Mouse (Mus musculus) splenic B cell, adult 2 months (primary cell): ENCODE measurements at regions not wholly inside any gene's neighbourhood (a gene's known extent, or its start where the extent isn't known, plus 50 kb on each side); places are given as distances from the start of the nearest gene placed in this dataset.

Source experiments
- DNase-seq: peaks from one replicate; pipeline ENCODE4 v3.0.0-alpha.2; 2011; ENCODE audit warnings: low read depth, low spot score
- H3K27me3 ChIP-seq: 2 replicates; pipeline ENCODE4 v1.6.1; 2012; ENCODE audit warnings: mild to moderate bottlenecking, low read length, moderate library complexity, mixed read lengths; ENCODE audit not compliant: control insufficient read depth, poor library complexity, insufficient read depth, severe bottlenecking
- H3K36me3 ChIP-seq: 2 replicates; pipeline ENCODE4 v1.6.1; 2012; ENCODE audit warnings: mild to moderate bottlenecking, low read length, moderate library complexity, mixed read lengths; ENCODE audit not compliant: control insufficient read depth, poor library complexity, insufficient read depth, severe bottlenecking

GRCm38 (mm10) chr12:71446892-71447268 is 137.2 kb downstream of the Dact1 start:
- Histone ChIP-seq H3K36me3 (no peaks in the 10 kb centered on the region), H3K27me3 (no peaks in the 10 kb centered on the region)
- no peak for DNase-seq

- DNase-seq: no peak
- H3K27me3 ChIP-seq: no peaks in the 10 kb centered on the region
- no peaks in the 10 kb centered on the region for H3K36me3 ChIP-seq
Measured at GRCm38 (mm10) chr12:71449032-71449431, 139.3 kb downstream of the Dact1 start.

- no peak for DNase-seq
- Histone ChIP-seq H3K36me3 (no peaks in the 10 kb centered on the region), H3K27me3 (no peaks in the 10 kb centered on the region)
Measured at GRCm38 (mm10) chr12:71450128-71450527, 140.4 kb downstream of the Dact1 start.

GRCm38 (mm10) chr12:71450680-71451463 is 141.2 kb downstream of the Dact1 start:
- Histone ChIP-seq H3K27me3 (no peaks in the 10 kb centered on the region), H3K36me3 (no peaks in the 10 kb centered on the region)
- no peak for DNase-seq

GRCm38 (mm10) chr12:71456900-71457299 is 147.2 kb downstream of the Dact1 start:
- no peaks in the 10 kb centered on the region for H3K27me3 ChIP-seq
- H3K36me3 ChIP-seq: no peaks in the 10 kb centered on the region
- DNase-seq: no peak

DNA sequence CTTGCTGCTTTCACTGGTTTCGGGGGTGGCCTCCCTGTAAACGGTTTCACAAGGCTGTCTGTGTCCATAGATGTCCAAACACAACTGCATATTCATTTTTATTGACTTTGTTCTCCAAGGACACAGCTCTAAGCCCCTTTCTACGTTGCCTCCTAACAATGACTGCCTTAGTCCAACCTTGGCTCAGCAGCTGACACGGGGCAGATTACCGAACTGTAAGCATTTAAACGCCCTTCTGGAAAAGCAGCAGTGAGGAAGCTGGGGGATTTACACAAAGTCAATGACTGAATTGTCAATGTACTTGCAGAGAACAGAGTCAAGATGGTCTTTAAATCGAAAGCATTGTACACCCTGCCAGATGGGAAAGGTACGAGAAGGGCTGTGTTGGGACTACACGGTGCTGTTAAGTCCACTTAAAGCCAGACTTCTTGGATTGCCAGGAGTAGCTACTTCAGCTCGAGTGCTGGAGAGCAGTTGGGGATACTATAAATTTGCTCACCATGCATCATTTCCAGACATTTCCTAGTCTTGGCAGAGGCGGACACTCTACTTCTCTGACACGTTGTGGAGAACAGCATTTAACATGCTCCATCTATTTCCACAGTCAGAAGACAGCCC is 149.0 kb downstream of the Dact1 start:
- no peak for DNase-seq
- H3K36me3 ChIP-seq: no peaks in the 10 kb centered on the region
- H3K27me3 ChIP-seq: no peaks in the 10 kb centered on the region

DNA sequence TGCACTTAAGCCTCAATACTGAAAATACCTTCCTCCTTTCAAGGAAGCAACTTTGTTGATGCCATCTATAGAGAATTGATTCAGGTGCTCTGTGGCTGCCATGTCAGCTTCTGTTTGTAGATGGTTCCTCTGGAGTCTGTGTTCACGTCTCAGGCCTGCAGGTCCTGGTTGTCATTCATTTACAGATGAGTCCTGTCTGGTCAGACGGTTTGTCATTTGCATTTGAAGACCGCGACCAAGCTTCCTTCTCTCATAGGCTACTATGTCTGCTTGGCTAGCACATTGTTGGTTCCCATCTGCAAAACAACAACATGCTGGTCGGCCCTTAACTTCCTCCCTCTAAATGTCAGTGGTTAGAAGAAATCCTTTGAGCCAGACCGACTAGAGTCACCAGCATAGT is 151.0 kb downstream of the Dact1 start:
- no peak for DNase-seq
- Histone ChIP-seq H3K36me3 (no peaks in the 10 kb centered on the region), H3K27me3 (no peaks in the 10 kb centered on the region)

GRCm38 (mm10) chr12:71467820-71468219 is 158.1 kb downstream of the Dact1 start:
- DNase-seq: no peak
- H3K36me3 ChIP-seq: no peaks in the 10 kb centered on the region
- H3K27me3 ChIP-seq: no peaks in the 10 kb centered on the region

- no peak for DNase-seq
- Histone ChIP-seq H3K36me3 (no peaks in the 10 kb centered on the region), H3K27me3 (no peaks in the 10 kb centered on the region)
Measured at GRCm38 (mm10) chr12:71468324-71468723, 158.6 kb downstream of the Dact1 start.

DNA sequence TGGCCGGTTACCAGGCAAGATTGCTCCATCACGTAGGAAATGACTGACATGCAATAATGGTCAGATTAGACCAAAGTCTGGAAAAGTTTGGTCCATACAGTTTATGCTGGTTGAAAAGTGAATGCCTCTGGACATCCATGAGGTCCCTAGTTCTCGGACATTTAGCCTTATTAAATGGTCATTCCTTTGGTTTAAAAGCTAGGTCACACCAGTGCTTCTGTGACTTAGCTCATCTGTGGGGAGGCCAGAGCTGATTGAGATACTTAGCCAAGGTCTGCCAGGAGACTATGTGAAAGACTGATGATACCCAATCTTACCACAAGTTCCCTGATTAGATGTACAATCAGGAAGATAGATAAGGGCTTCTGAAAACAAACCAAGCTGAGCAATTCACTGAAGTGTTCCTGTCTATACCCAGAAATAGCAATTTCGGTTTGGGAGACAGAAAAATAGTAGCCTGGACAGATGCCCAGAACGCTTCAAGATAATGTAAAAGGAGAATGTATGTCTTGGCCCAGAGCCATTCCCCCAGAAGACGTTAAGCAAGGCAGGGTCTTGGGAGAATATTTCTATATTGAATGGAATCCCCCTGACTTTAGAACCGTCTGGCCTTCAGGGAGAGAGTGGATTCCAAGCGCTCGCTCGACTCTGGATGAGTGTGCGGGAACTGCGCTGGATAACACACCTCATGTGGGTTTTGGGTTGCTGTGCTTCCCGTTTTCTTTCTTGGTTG is 161.5 kb downstream of the Dact1 start:
- H3K36me3 ChIP-seq: no peaks in the 10 kb centered on the region

GRCm38 (mm10) chr12:71471720-71472119 is 162.0 kb downstream of the Dact1 start:
- no peaks in the 10 kb centered on the region for H3K27me3 ChIP-seq
- no peaks in the 10 kb centered on the region for H3K36me3 ChIP-seq
- no peak for DNase-seq

More for the DNA sequence above, 161.5 kb downstream of the Dact1 start:
- DNase-seq: no peak
- H3K27me3 ChIP-seq: no peaks in the 10 kb centered on the region

DNA sequence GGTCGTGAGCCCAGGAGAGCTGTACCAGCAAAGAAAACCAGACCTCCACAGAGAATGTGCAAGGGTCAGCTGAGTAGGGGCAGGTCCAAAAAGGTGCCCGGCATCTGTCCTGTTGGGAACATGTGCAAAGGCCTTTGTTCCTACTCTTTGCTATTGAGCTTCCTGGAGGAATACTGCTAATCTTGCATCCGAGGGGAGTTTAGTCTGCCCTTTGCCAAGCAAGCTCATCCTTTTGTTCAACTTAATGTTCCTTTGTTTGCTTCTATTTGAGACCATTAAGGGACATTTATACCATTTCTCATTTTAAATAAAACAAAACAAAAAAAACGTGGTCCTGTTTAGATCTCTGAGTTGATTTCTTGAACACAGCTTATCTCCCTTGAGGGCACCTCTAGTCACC is 166.6 kb downstream of the Dact1 start:
- DNase-seq: no peak
- Histone ChIP-seq H3K36me3 (no peaks in the 10 kb centered on the region), H3K27me3 (no peaks in the 10 kb centered on the region)

- DNase-seq: no peak
- no peaks in the 10 kb centered on the region for H3K36me3 ChIP-seq
- H3K27me3 ChIP-seq: no peaks in the 10 kb centered on the region
Measured at GRCm38 (mm10) chr12:71477691-71478090, 168.0 kb downstream of the Dact1 start.

DNA sequence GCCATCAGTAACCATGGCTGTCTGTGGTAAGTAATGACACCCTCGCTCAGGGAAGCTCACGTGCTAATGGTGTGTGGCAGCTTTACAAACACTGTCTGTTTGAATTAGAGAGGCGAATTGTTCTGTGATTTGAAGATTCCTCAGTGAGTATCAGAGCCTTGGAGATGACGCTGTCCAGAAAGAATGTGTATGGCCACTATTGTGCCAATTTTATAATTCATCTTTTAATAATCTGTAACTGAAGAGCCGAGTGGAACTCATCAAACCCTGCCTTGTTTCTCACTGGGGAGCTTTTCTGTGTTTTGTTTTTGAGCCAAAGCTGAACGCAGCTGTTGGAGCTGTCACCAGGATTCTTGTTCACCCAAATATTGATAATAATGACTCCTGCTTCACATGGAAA is 171.7 kb downstream of the Dact1 start:
- Histone ChIP-seq H3K36me3 (no peaks in the 10 kb centered on the region), H3K27me3 (no peaks in the 10 kb centered on the region)
- no peak for DNase-seq

GRCm38 (mm10) chr12:71481899-71482593 is 172.4 kb downstream of the Dact1 start:
- Histone ChIP-seq H3K36me3 (no peaks in the 10 kb centered on the region), H3K27me3 (no peaks in the 10 kb centered on the region)
- no peak for DNase-seq
